Mouse (Mus musculus): Measurements from ENCODE around the gene B3gat1.

The B3gat1 gene

DNA sequence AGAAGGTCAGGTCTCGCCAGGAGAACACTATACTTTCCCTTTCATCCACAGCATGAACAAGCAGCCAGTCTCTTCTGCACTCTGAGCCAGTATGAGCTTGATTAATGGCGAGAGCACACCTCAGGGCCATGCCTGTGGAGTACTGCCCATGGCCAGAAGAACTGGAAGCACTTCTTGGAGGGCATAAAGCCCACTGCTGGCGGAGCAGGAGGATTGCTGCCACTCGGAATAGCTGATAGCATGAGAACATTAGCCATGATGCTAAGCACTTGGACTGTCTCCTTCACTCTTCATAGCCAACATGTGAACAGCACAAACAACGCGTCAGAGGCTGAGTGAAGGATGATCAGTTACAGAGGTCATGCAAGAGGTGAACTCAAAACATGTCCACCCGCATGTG lies 44.9 kb downstream of the B3gat1 start:
- no peak for DNase-seq

DNA sequence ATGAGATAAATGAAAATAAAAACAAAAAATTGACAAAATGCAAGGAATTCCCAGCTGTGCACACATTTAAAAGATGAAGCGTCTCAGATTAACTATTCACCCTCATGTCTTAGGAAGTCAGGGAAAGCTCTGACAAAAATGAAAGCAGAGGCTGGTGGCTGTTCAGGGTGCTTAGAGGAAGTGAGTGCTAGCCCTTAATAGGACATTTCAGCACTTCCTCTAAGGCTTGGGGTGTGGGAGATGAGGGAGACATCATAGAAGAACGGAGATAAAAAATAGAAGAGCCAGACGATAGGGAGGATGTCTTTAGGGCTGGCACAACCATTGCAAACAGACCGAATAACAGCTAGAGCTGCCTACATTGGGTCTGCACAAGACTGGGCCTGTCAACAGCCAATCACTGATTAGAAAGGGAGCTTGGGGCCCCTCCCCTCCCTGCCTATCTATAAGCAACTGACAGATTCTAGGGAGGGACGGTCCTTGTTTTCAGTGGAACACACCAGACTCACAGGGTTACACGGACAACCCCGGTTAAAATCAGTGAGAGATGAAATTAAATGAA lies 50.0 kb downstream of the B3gat1 start:
- DNase-seq, result no peak

DNA sequence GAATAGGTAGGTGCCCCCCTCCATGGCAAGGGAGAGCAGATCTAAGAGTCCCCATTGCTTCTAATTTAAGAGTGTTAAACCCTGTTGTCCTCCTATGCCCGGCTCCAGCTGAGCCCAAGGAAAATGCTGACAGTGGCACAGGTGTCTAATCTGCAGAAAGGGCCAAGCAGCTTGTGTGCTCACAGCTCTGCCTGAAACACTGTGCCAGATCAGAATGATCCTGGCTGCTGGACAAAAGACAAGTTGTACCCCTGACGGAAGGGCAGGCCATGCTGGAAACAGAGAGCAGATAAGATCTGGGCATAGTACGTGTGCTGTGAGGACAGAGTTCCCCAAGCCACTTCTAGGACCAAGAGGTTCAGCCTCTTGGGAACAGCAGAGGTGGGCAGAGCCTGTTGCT lies 59.3 kb downstream of the B3gat1 start:
- DNase-seq, result no peak

DNA sequence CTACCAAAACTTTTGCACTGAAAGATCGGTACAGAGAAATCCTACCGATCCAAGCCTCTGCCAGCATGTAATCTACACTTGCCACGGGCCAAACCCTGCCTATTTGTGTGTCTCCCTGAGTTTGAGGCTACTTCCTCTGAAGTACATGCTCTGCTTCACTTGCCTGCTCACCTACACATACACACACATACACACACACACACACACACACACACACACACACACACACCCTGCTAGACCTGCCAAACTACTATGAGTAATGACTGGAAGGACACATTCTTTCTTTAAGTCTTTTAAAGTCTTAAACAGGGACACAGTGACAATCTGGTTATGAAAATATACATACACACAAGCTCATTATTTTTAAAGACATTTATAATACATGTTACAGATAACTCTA lies 64.7 kb downstream of the B3gat1 start:
- no peak for DNase-seq

DNA sequence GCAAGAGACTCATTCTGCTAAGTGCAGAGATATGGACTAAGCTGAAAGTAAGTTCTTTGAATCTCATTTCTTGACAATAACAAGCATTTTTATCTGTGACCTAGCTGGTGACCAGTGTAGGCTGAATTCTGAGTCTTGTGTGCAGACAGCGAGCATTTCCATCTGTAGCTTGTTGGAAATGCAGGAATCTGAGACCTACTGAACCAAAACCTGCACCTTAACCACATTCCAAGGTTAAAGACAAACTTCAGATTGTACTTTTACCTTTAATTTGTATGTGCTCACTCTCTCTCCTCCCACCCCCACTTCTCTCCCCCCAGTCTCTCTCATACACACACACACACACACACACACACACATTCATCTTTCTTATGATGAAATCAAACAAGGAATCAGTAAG lies 65.2 kb downstream of the B3gat1 start:
- DNase-seq, result no peak

DNA sequence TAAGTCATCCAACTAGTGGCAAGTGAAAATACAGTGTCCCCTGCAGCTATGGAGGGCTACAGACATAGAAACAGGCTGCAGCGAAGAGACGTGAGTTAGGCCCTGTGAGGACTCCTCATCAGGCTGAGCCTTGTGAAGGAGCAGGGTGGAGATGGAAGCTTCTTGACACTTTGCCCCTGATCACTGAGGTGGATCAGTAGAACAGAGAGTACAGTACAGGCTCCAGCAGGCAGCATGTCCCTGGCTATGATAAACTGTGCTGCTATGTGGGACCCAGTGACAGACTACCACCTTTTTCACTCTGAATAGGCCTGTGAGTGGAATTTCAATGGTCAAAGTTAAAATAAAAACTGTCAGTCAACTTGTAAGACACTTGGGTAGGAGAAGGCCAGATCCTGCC lies 66.8 kb downstream of the B3gat1 start:
- no peak for DNase-seq

DNA sequence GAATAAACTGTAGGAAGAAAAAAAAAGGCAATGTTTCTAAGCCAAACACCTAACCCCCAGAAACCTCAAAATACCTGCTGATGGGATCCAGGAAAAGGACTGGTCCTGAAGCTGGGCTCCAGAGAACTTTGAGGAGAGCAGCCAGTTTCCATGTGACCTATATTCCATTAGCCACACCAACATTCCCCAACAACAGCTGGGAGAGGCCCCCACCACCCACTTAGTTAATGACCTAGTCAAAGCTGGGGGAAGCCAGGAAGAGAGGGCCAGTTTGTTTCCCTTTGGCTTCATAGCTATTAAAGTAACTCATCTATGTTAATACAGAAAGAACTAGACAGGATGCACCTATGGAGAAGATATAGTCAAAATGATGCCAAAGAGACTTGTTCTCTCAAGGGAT lies 70.8 kb downstream of the B3gat1 start:
- DNase-seq, result peak in 1 of 2 experiments; percentile 29

DNA sequence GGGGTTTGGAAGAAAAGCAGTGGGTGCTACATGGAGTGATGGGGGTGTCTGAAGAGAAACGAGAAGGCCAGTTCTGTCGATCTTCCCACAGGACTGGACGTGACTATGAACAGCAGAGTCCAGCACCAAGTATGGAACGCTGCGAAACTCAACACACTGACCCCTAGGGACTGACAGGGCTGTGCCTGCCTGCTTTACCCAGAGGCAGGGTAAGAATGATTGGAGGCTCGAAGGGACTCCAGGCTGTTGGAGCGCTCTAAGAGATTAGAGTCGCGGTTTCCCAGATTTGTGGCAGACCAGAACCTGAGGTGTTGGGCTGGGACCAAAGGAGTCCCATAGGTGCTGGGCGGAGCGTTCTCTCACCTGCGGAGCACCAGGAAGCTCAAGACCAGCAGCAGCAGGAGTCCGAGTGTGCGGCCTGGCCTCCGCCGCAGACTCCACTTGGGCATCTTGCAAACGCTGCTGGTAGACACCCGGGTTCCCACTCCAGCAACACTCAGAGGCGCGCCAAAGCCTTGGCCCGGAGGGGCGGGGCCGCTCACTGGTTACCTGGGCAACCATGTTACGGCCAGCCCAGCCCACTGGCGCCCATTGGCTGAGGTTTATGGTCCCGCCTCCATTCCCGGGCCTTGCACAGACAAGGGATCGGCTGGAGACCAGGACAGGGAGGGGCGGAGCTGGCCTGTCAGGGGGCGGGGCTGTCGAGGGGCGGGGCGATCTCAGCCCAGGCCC lies 72.6 kb downstream of the B3gat1 start, which contains the start of gene Glb1l2:
Glb1l2 (minus strand) TSS at position 534 of the 732 bp plus-strand sequence.
- DNase-seq, result peak; percentile 95 to 98

DNA sequence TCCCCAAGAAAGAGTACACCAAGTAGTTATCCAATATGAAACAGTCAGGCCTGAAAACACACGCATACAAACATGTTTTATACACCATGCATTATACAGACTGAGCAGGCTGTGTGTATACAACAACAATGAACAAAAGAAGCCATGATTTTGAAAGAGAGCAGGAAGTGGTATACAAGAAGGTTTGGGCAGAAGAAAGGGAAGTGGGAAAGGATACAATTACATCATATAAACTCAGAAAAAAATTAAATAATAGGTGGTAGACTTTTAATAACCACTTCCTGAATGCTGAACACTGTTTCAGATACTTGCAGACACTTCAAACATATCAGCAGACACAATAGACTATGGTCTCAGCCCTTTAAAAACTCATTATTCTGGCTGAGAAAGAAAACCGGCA lies 75.2 kb downstream of the B3gat1 start:
- no peak for DNase-seq
